Mouse (Mus musculus) limb, embryonic 12.5 days (tissue): ENCODE measurements around the gene Ugt1a6b. TPM values are rescaled to one million over a fixed set of nuclear protein-coding genes. Genes with fewer than 3 reads are reported as not detected.
"Not testable (repeated sequence)": the region's sequence is repeated elsewhere in the genome, so short reads cannot be mapped to it uniquely, and the experiment has no call there.

Experiments
- ATAC-seq: fragments of 200-750 bp; cut with Nextera tagmentation; 2 replicates; pipeline ENCODE4 v1.8.0; 2017; ENCODE audit warnings: low read depth, moderate TSS enrichment; ENCODE audit not compliant: insufficient number of reproducible peaks, insufficient read depth, low FRiP score, low TSS enrichment
- H3K27ac ChIP-seq: fragments of 300-500 bp; sonication (generic); 2 replicates; pipeline ENCODE4 v1.5.1; 2016; ENCODE audit warnings: mild to moderate bottlenecking, moderate library complexity
- H3K27me3 ChIP-seq: fragments of 300-500 bp; sonication (generic); 2 replicates; pipeline ENCODE4 v1.6.1; 2016; ENCODE audit warnings: mild to moderate bottlenecking, moderate library complexity
- H3K36me3 ChIP-seq: fragments of 300-500 bp; sonication (generic); 2 replicates; pipeline ENCODE4 v1.6.1; 2016; ENCODE audit warnings: mild to moderate bottlenecking, moderate library complexity
- H3K4me1 ChIP-seq: fragments of 300-500 bp; sonication (generic); replicated peaks from 2 replicates; pipeline ENCODE4 v1.6.1; 2016
- H3K4me2 ChIP-seq: fragments of 300-500 bp; sonication (generic); 2 replicates; pipeline ENCODE4 v1.6.1; 2016; ENCODE audit warnings: mild to moderate bottlenecking, moderate library complexity
- H3K4me3 ChIP-seq: fragments of 300-500 bp; sonication (generic); replicated peaks from 2 replicates; pipeline ENCODE4 v1.5.1; 2016; ENCODE audit warnings: mild to moderate bottlenecking
- H3K9ac ChIP-seq: fragments of 300-500 bp; sonication (generic); replicated peaks from 2 replicates; pipeline ENCODE4 v1.6.1; 2016; ENCODE audit warnings: mild to moderate bottlenecking, moderate library complexity
- H3K9me3 ChIP-seq: fragments of 300-500 bp; sonication (generic); 2 replicates; pipeline ENCODE4 v1.6.1; 2016; ENCODE audit warnings: mild to moderate bottlenecking, moderate library complexity
- WGBS: fragments of 180-500 bp; shearing (Covaris S2); methylation state at CpG from one replicate; pipeline ENCODE4 v1.1.7; 2016; 5-methylcytosine and 5-hydroxymethylcytosine counted together
- polyA plus RNA-seq: library from polyadenylated mRNA; unstranded; fragments of >200 nt; fragmentation: Nextera tagmentation; extraction: Ambion mirVana; gene quantifications from 2 replicates; pipeline ENCODE4 v1.2.1, GENCODE M21; 2016

The Ugt1a6b gene
- polyA plus RNA-seq, 1 experiment from 2014 or later: not detected

DNA sequence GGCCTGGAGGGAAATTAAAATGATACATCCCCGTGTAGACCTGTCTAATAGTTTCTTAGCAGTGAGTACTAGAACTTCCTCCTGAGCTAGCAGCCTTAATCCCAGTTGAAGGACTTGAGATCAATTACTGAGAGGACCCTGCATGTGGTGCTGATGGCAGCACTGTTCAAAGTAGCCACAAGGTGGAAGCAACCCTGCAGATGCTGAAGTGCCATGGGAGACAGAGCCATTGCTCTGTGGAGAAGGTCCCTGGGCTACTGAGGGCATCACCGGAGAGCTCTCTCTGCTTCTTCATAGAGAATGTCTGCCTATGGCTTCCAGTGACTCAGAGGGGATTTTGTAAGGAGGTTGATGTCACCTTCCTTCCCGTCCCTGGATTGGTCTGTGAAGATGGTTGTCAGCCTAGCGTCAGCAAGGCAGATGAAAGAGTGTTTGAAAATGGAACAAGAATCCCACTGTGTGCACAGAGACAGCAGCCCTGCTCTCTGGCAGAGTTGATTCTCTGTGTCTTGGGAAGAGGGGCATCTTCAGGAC is 22.8 kb downstream of the Ugt1a6b start:
- ATAC-seq, H3K9me3 ChIP-seq, H3K4me1 ChIP-seq, H3K36me3 ChIP-seq, H3K27ac ChIP-seq, H3K9ac ChIP-seq, H3K27me3 ChIP-seq, H3K4me3 ChIP-seq, H3K4me2 ChIP-seq: not testable (repeated sequence)
- 75% methylated on average over 4 of the region's 4 CpGs for WGBS

DNA sequence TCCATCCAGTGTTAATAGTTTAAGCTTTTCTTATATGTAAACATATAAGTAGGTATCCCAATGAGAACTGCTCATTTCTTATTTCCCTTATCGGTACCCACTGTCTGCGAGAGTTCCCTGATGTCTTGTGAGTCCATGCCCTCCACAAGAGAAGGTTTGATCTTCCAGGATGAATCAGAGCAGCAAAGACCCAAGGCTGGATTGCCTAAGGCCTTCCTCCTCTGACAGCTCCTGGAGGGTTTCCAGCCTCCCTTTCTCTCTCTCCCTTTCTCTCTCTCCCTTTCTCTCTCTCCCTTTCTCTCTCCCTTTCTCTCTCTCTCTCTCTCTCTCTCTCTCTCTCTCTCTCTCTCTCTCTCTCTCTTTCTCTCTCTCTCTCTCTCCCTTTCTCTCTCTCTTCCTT is 26.0 kb downstream of the Ugt1a6b start:
- H3K4me2 ChIP-seq, H3K4me3 ChIP-seq, H3K4me1 ChIP-seq, ATAC-seq, H3K27ac ChIP-seq, H3K9me3 ChIP-seq, H3K36me3 ChIP-seq, H3K27me3 ChIP-seq, H3K9ac ChIP-seq: not testable (repeated sequence)
- 80% methylated on average over 2 of the region's 2 CpGs for whole genome bisulfite sequencing

DNA sequence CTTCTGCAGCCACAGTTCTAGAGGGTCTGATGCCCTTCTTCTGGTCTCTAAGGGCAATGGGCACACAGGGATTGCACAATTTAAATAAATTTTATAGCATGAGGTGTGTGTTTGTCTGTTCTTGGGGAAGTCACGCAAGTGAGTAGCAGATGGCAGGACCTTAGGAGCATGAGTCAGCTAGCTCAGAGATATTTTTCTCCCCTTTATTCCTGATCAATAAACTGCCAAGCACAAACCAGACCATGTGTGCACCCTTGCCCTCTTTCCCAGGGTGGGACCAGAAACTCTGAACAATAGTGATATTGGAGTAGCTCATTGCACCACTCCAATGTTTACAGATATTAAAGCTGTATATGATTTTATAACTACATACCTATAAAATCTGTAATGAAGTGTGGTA is 27.2 kb downstream of the Ugt1a6b start:
- WGBS: 65% methylated on average over 1 of the region's 1 CpGs
- not testable (repeated sequence) for H3K4me3 ChIP-seq, H3K9ac ChIP-seq, H3K4me2 ChIP-seq, H3K27me3 ChIP-seq, H3K36me3 ChIP-seq, ATAC-seq, H3K9me3 ChIP-seq, H3K4me1 ChIP-seq, H3K27ac ChIP-seq

DNA sequence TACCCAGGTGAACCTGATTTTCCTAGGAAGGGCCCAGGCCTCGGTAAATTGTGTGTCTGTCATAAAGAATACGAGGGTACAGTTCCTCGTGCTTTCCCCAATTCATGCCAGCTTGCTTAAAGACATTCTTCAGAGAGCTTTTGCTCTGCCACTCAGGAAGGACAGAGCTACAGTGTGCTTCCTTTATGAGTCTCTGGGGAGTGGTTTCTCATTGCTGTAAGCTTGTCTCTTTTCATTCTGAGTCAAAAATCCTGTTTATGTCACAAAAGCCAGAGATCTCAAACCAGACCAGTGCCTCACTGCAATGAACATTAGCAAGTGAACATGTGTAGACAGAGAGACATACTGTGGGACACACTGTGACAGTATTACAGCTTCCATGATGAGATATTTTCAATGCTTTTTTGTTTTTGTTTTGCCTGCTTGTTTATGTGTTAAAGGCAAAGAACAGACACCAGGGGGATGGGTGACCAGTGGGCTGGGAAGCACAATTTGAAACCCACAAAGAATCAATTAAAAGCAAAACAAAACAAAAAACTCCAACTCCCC is 30.9 kb downstream of the Ugt1a6b start:
- WGBS: 52% methylated on average over 3 of the region's 3 CpGs
- Histone ChIP-seq H3K4me1 (peaks cover 5% of the 10 kb centered on the region; the same call in 1 of the 2 replicates), H3K36me3 (no peaks in the 10 kb centered on the region), H3K27me3 (no peaks in the 10 kb centered on the region), H3K4me2 (no peak overlapping the region), H3K27ac (no peak overlapping the region), H3K9ac (no peak overlapping the region), H3K4me3 (no peak overlapping the region), H3K9me3 (no peaks in the 10 kb centered on the region)
- ATAC-seq: no peak

DNA sequence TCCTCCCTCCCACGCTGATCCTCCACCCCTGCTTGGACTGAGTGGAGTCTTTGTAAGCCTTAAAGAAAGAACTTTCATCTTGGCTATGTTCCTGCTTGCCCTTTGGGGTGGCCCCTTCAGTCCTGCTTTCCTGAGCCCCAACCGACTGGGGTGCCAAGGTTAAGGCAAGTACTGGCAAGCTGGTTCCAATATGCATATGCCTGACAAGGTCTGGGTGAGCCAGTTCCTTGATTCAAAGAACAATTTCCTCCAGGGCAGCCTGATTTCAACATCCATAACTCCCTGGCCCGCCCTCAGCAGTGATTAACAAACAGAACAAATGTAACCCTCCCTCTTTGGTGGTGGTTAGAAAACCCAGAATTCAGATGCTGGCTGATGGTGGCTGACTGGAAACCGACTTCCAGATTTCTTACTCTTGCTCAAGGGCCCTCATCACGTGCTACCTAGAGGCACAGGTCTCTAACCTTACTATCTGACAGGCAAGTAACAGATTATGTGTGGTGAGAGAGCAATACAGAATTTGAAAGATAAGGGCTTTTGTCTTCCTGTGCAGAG is 31.5 kb downstream of the Ugt1a6b start, which contains the start of gene Ugt1a6a:
Ugt1a6a (plus strand) TSS at position 353 of the 555 bp plus-strand sequence.
- H3K4me3 ChIP-seq, H3K9me3 ChIP-seq, H3K36me3 ChIP-seq, H3K4me1 ChIP-seq, H3K4me2 ChIP-seq, H3K9ac ChIP-seq, H3K27ac ChIP-seq, ATAC-seq, H3K27me3 ChIP-seq: not testable (repeated sequence)
- 56% methylated on average over 5 of the region's 5 CpGs for WGBS

DNA sequence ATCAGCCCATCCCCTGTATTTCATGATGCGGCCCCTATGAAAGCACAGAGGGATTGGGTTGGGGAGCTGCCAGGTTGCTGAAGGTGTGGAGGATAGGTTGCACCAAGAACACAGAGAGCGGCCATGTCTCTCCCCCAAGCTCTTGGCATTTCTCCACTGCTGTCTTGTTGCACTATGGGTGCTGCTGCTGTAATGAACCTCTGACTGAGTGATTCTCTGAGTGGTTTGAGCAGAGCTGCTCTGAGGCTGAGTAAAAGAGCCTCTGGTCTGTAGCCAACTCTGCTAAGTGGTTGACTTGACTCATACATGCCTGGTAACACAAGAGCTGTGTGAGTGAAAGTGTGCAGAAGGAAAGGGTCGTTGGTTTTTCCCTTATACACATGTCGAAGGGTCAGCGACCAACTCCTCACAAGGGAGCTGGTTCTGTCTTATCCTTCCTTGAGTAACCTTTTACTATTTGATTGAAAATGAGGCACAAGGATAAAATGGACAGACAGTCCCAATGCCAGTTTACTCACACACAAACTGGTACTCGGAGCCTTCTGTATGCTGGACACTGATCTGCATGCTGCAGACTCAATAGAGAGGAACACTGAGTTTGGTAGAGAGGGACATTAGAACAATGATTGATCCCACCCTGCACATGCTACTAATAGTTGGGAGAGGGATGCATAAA is 32.3 kb downstream of the Ugt1a6b start:
- 93% methylated on average over 6 of the region's 6 CpGs for WGBS
- not testable (repeated sequence) for H3K4me1 ChIP-seq, H3K27ac ChIP-seq, H3K4me2 ChIP-seq, H3K4me3 ChIP-seq, H3K9ac ChIP-seq, H3K36me3 ChIP-seq, ATAC-seq, H3K27me3 ChIP-seq, H3K9me3 ChIP-seq

DNA sequence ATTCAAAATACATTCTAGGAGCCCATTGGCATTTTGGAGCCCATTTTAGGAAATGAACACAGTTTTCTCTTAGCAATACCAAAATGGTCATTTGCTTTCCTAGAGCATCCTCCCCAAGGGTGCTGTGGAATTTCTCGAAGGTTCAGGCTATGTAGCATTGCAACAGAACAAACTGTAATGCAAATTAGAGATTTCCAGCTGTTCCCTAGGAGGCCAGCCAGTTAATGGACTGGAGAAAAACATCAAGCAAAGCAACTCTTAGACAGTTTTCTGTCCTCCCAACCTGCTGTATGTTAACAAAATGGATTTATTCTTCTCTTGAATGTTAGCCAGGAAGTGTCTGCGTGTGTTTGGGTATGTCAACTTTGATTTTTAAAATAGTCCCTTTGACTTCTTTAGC is 33.6 kb downstream of the Ugt1a6b start:
- H3K4me2 ChIP-seq: no peak overlapping the region
- no peak overlapping the region for H3K27ac ChIP-seq
- no peaks in the 10 kb centered on the region for H3K36me3 ChIP-seq
- no peak for ATAC-seq
- 71% methylated on average over 2 of the region's 2 CpGs for WGBS
- no peaks in the 10 kb centered on the region for H3K9me3 ChIP-seq
- H3K4me3 ChIP-seq: no peak overlapping the region
- no peaks in the 10 kb centered on the region for H3K27me3 ChIP-seq
- H3K9ac ChIP-seq: no peak overlapping the region
- H3K4me1 ChIP-seq: peaks cover 5% of the 10 kb centered on the region; the same call in 1 of the 2 replicates

DNA sequence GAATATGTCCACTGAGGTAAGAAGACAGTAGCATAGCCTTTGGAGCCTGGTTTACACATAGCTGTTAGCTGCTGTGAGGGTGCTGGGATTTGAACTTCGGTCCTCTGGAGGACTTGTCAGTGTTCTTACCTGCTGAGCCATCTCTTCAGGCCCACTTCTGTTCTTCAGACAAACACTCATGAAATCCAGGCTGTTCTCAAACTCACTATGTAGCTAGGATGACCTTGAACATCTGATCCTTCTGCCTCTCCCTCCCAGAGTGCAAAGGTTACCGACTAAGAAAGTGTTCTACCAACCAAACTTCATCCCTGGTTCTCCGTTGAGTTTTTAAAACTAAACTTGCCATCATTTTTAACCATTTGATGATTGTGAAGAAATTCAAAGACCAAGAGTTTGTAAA is 34.2 kb downstream of the Ugt1a6b start:
- H3K27me3 ChIP-seq: no peaks in the 10 kb centered on the region
- no peak overlapping the region for H3K4me2 ChIP-seq
- ATAC-seq: no peak
- no peak overlapping the region for H3K4me3 ChIP-seq
- H3K9ac ChIP-seq: no peak overlapping the region
- peaks cover 5% of the 10 kb centered on the region; the same call in 1 of the 2 replicates for H3K4me1 ChIP-seq
- 88% methylated on average over 3 of the region's 3 CpGs for WGBS
- H3K36me3 ChIP-seq: no peaks in the 10 kb centered on the region
- H3K9me3 ChIP-seq: no peaks in the 10 kb centered on the region
- H3K27ac ChIP-seq: no peak overlapping the region

DNA sequence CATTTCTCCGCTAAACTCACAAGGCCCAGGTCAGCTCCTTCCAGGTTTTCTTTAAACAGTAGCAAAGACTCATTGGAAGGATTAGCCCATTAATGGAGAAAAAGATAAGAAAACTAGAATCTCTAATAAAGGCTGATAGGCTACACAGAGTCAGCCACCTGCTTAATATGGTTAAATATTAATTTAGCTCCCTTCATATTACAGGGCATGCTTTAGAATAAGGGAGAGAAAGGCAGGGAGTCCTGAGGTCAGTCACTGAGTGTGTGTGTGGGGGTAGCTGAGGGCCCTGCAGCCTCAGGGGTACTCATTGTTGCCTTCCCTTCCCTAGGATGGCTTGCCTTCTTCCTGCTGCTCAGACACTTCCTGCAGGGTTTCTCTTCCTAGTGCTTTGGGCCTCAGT is 35.1 kb downstream of the Ugt1a6b start:
- no peaks in the 10 kb centered on the region for H3K9me3 ChIP-seq
- no peaks in the 10 kb centered on the region for H3K27me3 ChIP-seq
- no peak overlapping the region for H3K4me2 ChIP-seq
- H3K36me3 ChIP-seq: no peaks in the 10 kb centered on the region
- no peak overlapping the region for H3K4me3 ChIP-seq
- peaks cover 5% of the 10 kb centered on the region; the same call in 1 of the 2 replicates for H3K4me1 ChIP-seq
- no peak overlapping the region for H3K27ac ChIP-seq
- no peak overlapping the region for H3K9ac ChIP-seq
- ATAC-seq: no peak
- WGBS: 86% methylated on average over 1 of the region's 1 CpGs

DNA sequence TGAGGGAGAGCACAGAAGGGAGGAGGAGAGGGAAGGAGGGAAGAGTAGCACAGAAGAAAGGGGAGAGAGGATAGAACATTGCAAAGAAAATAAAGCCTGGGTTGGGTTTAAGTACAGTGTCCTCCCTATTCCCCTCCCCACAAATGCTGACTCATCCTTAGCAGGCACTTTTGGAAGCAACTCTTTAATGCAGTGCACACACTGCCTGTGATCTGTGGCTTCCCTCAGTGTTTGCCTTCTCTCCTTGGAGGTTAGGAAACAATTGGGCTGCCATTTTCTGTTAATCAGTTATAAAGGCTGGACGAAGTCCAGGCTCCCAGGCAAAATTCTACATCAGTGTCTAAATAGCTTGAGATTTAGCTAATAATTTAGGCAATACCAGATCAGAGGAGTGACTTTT is 37.4 kb downstream of the Ugt1a6b start:
- not testable (repeated sequence) for H3K4me1 ChIP-seq, H3K4me2 ChIP-seq, H3K4me3 ChIP-seq, H3K9ac ChIP-seq, H3K27ac ChIP-seq, H3K9me3 ChIP-seq, H3K36me3 ChIP-seq, ATAC-seq, H3K27me3 ChIP-seq
- WGBS: 80% methylated on average over 1 of the region's 1 CpGs

DNA sequence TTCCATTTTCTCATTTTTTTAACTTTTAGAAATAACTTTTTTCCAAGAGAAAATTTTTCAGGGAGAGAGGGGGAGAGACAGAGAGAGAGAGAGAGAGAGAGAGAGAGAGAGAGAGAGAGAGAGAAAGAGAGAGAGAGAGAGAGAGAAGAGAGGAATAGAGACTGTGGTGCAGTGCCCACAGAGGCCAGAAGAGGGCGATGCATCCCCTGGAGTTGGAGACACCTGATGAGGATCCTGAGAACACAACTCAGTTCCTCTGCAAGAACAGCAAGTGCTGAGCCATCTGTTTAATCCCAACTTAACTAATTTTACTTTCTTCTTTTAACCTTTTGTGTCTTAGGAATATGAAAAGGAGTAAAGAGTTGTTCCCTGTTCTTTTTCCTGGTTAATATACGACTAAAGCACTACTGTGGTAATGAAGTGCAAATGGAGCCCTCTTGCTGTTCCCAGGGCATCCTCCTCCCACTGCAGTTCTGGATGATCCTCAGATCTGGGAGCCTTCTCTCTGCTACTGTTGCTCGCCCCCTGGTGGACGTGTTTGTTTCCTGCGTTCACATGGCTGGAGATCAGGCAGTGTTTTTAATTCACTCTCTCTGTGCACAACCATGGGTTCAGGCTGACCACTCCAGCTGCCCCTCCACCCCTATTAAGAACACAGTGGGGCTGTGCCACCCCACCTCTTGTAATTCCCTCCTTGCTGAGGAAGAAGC is 41.1 kb downstream of the Ugt1a6b start:
- not testable (repeated sequence) for H3K4me1 ChIP-seq, H3K36me3 ChIP-seq, ATAC-seq, H3K4me2 ChIP-seq, H3K9me3 ChIP-seq, H3K4me3 ChIP-seq, H3K27me3 ChIP-seq, H3K27ac ChIP-seq, H3K9ac ChIP-seq
- 1% methylated on average over 5 of the region's 5 CpGs for WGBS
